Comparison of ENCODE assay signal across 13 mouse cellular contexts in genomic region chr13:32794619-32795018, GRCm38 (mm10). TPM values are rescaled to one million over a fixed set of nuclear protein-coding genes. Genes with fewer than 3 reads are reported as not detected.
DNase-seq lines count a peak whose midpoint lies in the region; ATAC-seq and TF ChIP-seq lines count a peak whose summit lies in the region.
"Had no signal": no experiment of that assay in that cellular context is flagged by ENCODE, and none has a peak within 500 bp of the region (broad histone marks: within the 10 kb centered on the region; RNA-seq: fewer than 3 reads in every experiment).

No protein-coding gene starts in this region.

- no peak overlapping the region for H3K27ac ChIP-seq in limb, embryonic 14.5 days (replicated peaks; ENCODE audit: low read depth, low read length)
- no peak overlapping the region for H3K27ac ChIP-seq in limb, embryonic 10.5 days
- peak overlapping the region; percentile 18; the same call in 1 of the 2 replicates for H3K27ac ChIP-seq in heart, embryonic 15.5 days
- H3K27ac ChIP-seq: forebrain, embryonic 15.5 days had no signal

- no peaks in the 10 kb centered on the region for H3K36me3 ChIP-seq in limb, embryonic 14.5 days (ENCODE audit: control insufficient read depth, insufficient read depth, low read length)
- H3K36me3 ChIP-seq in limb, embryonic 10.5 days: no peaks in the 10 kb centered on the region
- H3K36me3 ChIP-seq in heart, embryonic 15.5 days: no peaks in the 10 kb centered on the region
- H3K36me3 ChIP-seq: forebrain, embryonic 15.5 days had no signal

- 42% methylated on average over 2 of the region's 2 CpGs for WGBS in limb, embryonic 14.5 days
- WGBS in limb, embryonic 10.5 days: 85% methylated on average over 2 of the region's 2 CpGs
- WGBS in heart, embryonic 15.5 days: 26% methylated on average over 2 of the region's 2 CpGs

- no peak overlapping the region for H3K4me2 ChIP-seq in limb, embryonic 14.5 days (replicated peaks; ENCODE audit: low read depth, low read length, severe bottlenecking)
- H3K4me2 ChIP-seq in heart, embryonic 15.5 days: no peak overlapping the region
- H3K4me2 ChIP-seq: forebrain, embryonic 15.5 days had no signal

- H3K4me1 ChIP-seq in limb, embryonic 14.5 days (ENCODE audit: control insufficient read depth, insufficient read depth, low read length): peaks cover 12% of the 10 kb centered on the region
- H3K4me1 ChIP-seq in limb, embryonic 10.5 days: 0 out of 2 replicates have a peak, but pooled peaks cover 7% of the 10 kb centered on the region
- H3K4me1 ChIP-seq in heart, embryonic 15.5 days (replicated peaks): peaks cover 6% of the 10 kb centered on the region; the same call in 1 of the 2 replicates
- H3K4me1 ChIP-seq: forebrain, embryonic 15.5 days had no signal

- DNase-seq in cerebellum, postnatal 10 days: peak; percentile 26 to 55
- DNase-seq in cerebellum, adult 18-20 months: no peak
- DNase-seq in limb, embryonic 14.5 days (ENCODE audit: low spot score): peak; percentile 26
- no peak for DNase-seq in limb, embryonic 10.5 days (ENCODE audit: low spot score)
- DNase-seq in skeletal muscle tissue, adult 2 months (ENCODE audit: low read depth, low spot score): peak; percentile 97
- DNase-seq in urinary bladder, postnatal 14 days (ENCODE audit: low spot score): no peak
- no peak for DNase-seq in layer of hippocampus, adult 11-12 months (ENCODE audit: low spot score)
- DNase-seq: right cerebral cortex, adult 18-20 months had no signal

- no peaks in the 10 kb centered on the region for H3K27me3 ChIP-seq in limb, embryonic 14.5 days (ENCODE audit: control insufficient read depth, insufficient read depth, low read length)
- no peaks in the 10 kb centered on the region for H3K27me3 ChIP-seq in limb, embryonic 10.5 days (ENCODE audit: low read depth, poor library complexity, severe bottlenecking)
- H3K27me3 ChIP-seq in heart, embryonic 15.5 days: no peaks in the 10 kb centered on the region
- H3K27me3 ChIP-seq: forebrain, embryonic 15.5 days had no signal

- no peaks in the 10 kb centered on the region for H3K9me3 ChIP-seq in limb, embryonic 14.5 days (ENCODE audit: control insufficient read depth, low read length)
- no peaks in the 10 kb centered on the region for H3K9me3 ChIP-seq in limb, embryonic 10.5 days (replicated peaks)
- no peaks in the 10 kb centered on the region for H3K9me3 ChIP-seq in heart, embryonic 15.5 days (replicated peaks)
- H3K9me3 ChIP-seq: forebrain, embryonic 15.5 days had no signal

- 0 out of 2 replicates have a peak, but pooled peaks have one; percentile 24 for ATAC-seq in limb, embryonic 14.5 days (ENCODE audit: low FRiP score, low read depth)
- peak; percentile 70 for ATAC-seq in heart, embryonic 15.5 days (replicated peaks; ENCODE audit: insufficient number of reproducible peaks, insufficient read depth, low FRiP score, low read depth)
- ATAC-seq: forebrain, embryonic 15.5 days; inflammation-experienced regulatory T-cells, adult 6 months had no signal

- TF ChIP-seq POLR2A in limb, embryonic 14.5 days (IDR thresholded peaks at IDR 0.05; ENCODE audit: borderline replicate concordance, extremely low read depth, insufficient read depth, insufficient read length): no peak

- no peak overlapping the region for H3K4me3 ChIP-seq in limb, embryonic 14.5 days (replicated peaks; ENCODE audit: low read length)
- H3K4me3 ChIP-seq in limb, embryonic 10.5 days: no peak overlapping the region
- H3K4me3 ChIP-seq in heart, embryonic 15.5 days: no peak overlapping the region
- H3K4me3 ChIP-seq: forebrain, embryonic 15.5 days had no signal

- no peak overlapping the region for H3K9ac ChIP-seq in limb, embryonic 14.5 days (ENCODE audit: low read depth, low read length, severe bottlenecking)
- H3K9ac ChIP-seq in heart, embryonic 15.5 days: no peak overlapping the region
- H3K9ac ChIP-seq: forebrain, embryonic 15.5 days had no signal

RNA-seq across cellular contexts. Expression of gene Wrnip1, which starts 7.2 kb away (rescaled TPM):
- 60.9 and 61.9 TPM in 2 replicates for polyA plus RNA-seq in limb, embryonic 14.5 days (2012; rRNA removed)
- 25.5 and 26.9 TPM in 2 replicates for polyA plus RNA-seq in limb, embryonic 14.5 days (2014; fragmentation: Nextera tagmentation; extraction: Ambion mirVana)
- 14.8 and 20.6 TPM in 2 replicates for polyA plus RNA-seq in limb, embryonic 10.5 days (2016; fragmentation: Nextera tagmentation; extraction: Ambion mirVana)
- 22.2 and 28.0 TPM in 2 replicates for polyA plus RNA-seq in heart, embryonic 15.5 days (2015; fragmentation: Nextera tagmentation; extraction: Ambion mirVana)

RNA-seq across cellular contexts. Expression of gene D930007J09Rik, which starts 8.0 kb away (rescaled TPM):
- polyA plus RNA-seq in limb, embryonic 14.5 days (2012; rRNA removed): 1.5 and 3.1 TPM in 2 replicates
- polyA plus RNA-seq in limb, embryonic 14.5 days (2014; fragmentation: Nextera tagmentation; extraction: Ambion mirVana): not detected in 2 replicates
- not detected in 2 replicates for polyA plus RNA-seq in limb, embryonic 10.5 days (2016; fragmentation: Nextera tagmentation; extraction: Ambion mirVana)
- not detected in 2 replicates for polyA plus RNA-seq in heart, embryonic 15.5 days (2015; fragmentation: Nextera tagmentation; extraction: Ambion mirVana)
- polyA plus RNA-seq: forebrain, embryonic 15.5 days; inflammation-experienced regulatory T-cells, adult 6 months; lung, embryonic 16.5 days; thymus, postnatal 0 days had no signal

RNA-seq across cellular contexts. Expression of gene Mylk4, which starts 10.9 kb away (rescaled TPM):
- 16.6 and 18.6 TPM in 2 replicates for polyA plus RNA-seq in limb, embryonic 14.5 days (2012; rRNA removed)
- polyA plus RNA-seq in limb, embryonic 14.5 days (2014; fragmentation: Nextera tagmentation; extraction: Ambion mirVana): 8.9 and 11.2 TPM in 2 replicates
- polyA plus RNA-seq in limb, embryonic 10.5 days (2016; fragmentation: Nextera tagmentation; extraction: Ambion mirVana): 0.13 and 0.26 TPM in 2 replicates
- 0.76 and 1.1 TPM in 2 replicates for polyA plus RNA-seq in heart, embryonic 15.5 days (2015; fragmentation: Nextera tagmentation; extraction: Ambion mirVana)
- polyA plus RNA-seq: inflammation-experienced regulatory T-cells, adult 6 months had no signal

RNA-seq across cellular contexts. Expression of gene Serpinb1a, which starts 56.4 kb away (rescaled TPM):
- 6.9 and 8.7 TPM in 2 replicates for polyA plus RNA-seq in limb, embryonic 14.5 days (2012; rRNA removed)
- polyA plus RNA-seq in limb, embryonic 14.5 days (2014; fragmentation: Nextera tagmentation; extraction: Ambion mirVana): 19.4 and 23.3 TPM in 2 replicates
- polyA plus RNA-seq in limb, embryonic 10.5 days (2016; fragmentation: Nextera tagmentation; extraction: Ambion mirVana): 0.46 and 2.1 TPM in 2 replicates
- polyA plus RNA-seq in heart, embryonic 15.5 days (2015; fragmentation: Nextera tagmentation; extraction: Ambion mirVana): 11.5 and 13.9 TPM in 2 replicates

Comparison
In these comparisons a context has a peak if more than half of its experiments do, and no peak if none do; other contexts are left out.
1. DNase-seq: peak in cerebellum, postnatal 10 days (2 of 2), limb, embryonic 14.5 days (single experiment) and skeletal muscle tissue, adult 2 months (single experiment); none in cerebellum, adult 18-20 months (0 of 2), limb, embryonic 10.5 days (single experiment), urinary bladder, postnatal 14 days (single experiment) and layer of hippocampus, adult 11-12 months (single experiment).